In the genomic region with DNA sequence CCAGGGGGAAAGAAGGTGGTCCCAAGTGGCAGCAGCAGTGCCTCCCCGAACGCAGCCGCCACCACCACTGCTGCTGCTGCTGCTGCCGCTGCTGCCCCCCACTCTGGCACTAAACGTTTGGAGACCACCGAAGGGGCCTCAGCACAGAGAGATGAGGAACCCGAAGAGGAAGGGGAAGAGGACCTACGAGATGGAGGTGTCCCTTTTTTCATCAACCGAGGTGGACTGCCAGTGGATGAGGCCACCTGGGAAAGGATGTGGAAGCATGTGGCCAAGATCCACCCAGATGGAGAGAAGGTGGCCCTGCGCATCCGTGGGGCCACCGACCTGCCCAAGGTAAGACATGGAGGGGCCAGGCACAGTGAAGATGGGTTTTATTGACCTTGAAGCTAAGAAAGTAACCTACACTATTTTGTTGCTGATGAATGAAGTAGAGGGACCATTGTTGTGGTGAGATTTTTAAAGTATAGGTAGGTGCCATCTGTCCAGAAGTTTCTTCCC, we compare ENCODE assay signal across 7 mouse cellular contexts. TPM values are rescaled to one million over a fixed set of nuclear protein-coding genes. Genes with fewer than 3 reads are reported as not detected.
DNase-seq lines count a peak whose midpoint lies in the region; ATAC-seq and TF ChIP-seq lines count a peak whose summit lies in the region.

No protein-coding gene starts in this region.

- H3K9me3 ChIP-seq in forebrain, embryonic 15.5 days = no peaks in the 10 kb centered on the region
- H3K9me3 ChIP-seq in limb, embryonic 14.5 days (ENCODE audit: control insufficient read depth, low read length) = no peaks in the 10 kb centered on the region

- H3K27me3 ChIP-seq in liver, adult 2 months (ENCODE audit: control insufficient read depth, insufficient read depth, low read length) = peaks cover 14% of the 10 kb centered on the region; the same call in 1 of the 2 replicates
- H3K27me3 ChIP-seq in forebrain, embryonic 15.5 days = no peaks in the 10 kb centered on the region
- H3K27me3 ChIP-seq in limb, embryonic 14.5 days (ENCODE audit: control insufficient read depth, insufficient read depth, low read length) = no peaks in the 10 kb centered on the region
- peaks cover 14% of the 10 kb centered on the region for H3K27me3 ChIP-seq in small intestine, adult 2 months (ENCODE audit: control insufficient read depth, insufficient read depth, low read length)

- H3K79me2 ChIP-seq in liver, adult 2 months (ENCODE audit: control insufficient read depth, insufficient read depth, low read length) = no peaks in the 10 kb centered on the region

- no peak for TF ChIP-seq POLR2A in liver, adult 2 months (IDR thresholded peaks at IDR 0.05; ENCODE audit: extremely low read depth, insufficient read depth, low read length)
- TF ChIP-seq POLR2A in limb, embryonic 14.5 days (IDR thresholded peaks at IDR 0.05; ENCODE audit: borderline replicate concordance, extremely low read depth, insufficient read depth, insufficient read length) = no peak
- no peak for TF ChIP-seq POLR2A in small intestine, adult 2 months (IDR thresholded peaks at IDR 0.05; ENCODE audit: low read depth, low read length)

- H3K4me3 ChIP-seq in liver, adult 2 months (ENCODE audit: insufficient read depth, low read depth, low read length) = peak overlapping the region; percentile 34
- peak overlapping the region; percentile 69 for H3K4me3 ChIP-seq in forebrain, embryonic 15.5 days
- H3K4me3 ChIP-seq in limb, embryonic 14.5 days (replicated peaks; ENCODE audit: low read length) = peak overlapping the region; percentile 87
- H3K4me3 ChIP-seq in small intestine, adult 2 months (ENCODE audit: low read depth, low read length) = peak overlapping the region; percentile 37

- peak overlapping the region; percentile 32; the same call in 1 of the 2 replicates for H3K9ac ChIP-seq in liver, adult 2 months (ENCODE audit: low read depth, low read length)
- peak overlapping the region; percentile 99 for H3K9ac ChIP-seq in forebrain, embryonic 15.5 days (replicated peaks)
- H3K9ac ChIP-seq in limb, embryonic 14.5 days (ENCODE audit: low read depth, low read length, severe bottlenecking) = peak overlapping the region; percentile 75

- peak overlapping the region; percentile 76 for H3K4me2 ChIP-seq in forebrain, embryonic 15.5 days (replicated peaks)
- H3K4me2 ChIP-seq in limb, embryonic 14.5 days (replicated peaks; ENCODE audit: low read depth, low read length, severe bottlenecking) = peak overlapping the region; percentile 98

- H3K27ac ChIP-seq in liver, adult 2 months (replicated peaks; ENCODE audit: insufficient read depth, low read depth, low read length) = 0 out of 2 replicates have a peak overlapping the region, but pooled peaks have one; percentile 29
- H3K27ac ChIP-seq in forebrain, embryonic 15.5 days (replicated peaks) = peak overlapping the region; percentile 96
- H3K27ac ChIP-seq in limb, embryonic 14.5 days (replicated peaks; ENCODE audit: low read depth, low read length) = no peak overlapping the region; the same call in 1 of the 2 replicates
- H3K27ac ChIP-seq in small intestine, adult 2 months (ENCODE audit: insufficient read depth, low read depth, low read length) = no peak overlapping the region

- DNase-seq in liver, adult 2 months (ENCODE audit: extremely low read depth, low read depth, low spot score) = no peak
- DNase-seq in liver = no peak
- no peak for DNase-seq in limb, embryonic 14.5 days (ENCODE audit: low spot score)
- DNase-seq in thymus, postnatal 36 days = no peak

- no peaks in the 10 kb centered on the region for H3K36me3 ChIP-seq in liver, adult 2 months (ENCODE audit: control insufficient read depth, insufficient read depth, low read length)
- H3K36me3 ChIP-seq in forebrain, embryonic 15.5 days = no peaks in the 10 kb centered on the region
- H3K36me3 ChIP-seq in limb, embryonic 14.5 days (ENCODE audit: control insufficient read depth, insufficient read depth, low read length) = 0 out of 2 replicates have a peak, but pooled peaks cover 3% of the 10 kb centered on the region
- no peaks in the 10 kb centered on the region for H3K36me3 ChIP-seq in small intestine, adult 2 months (ENCODE audit: control insufficient read depth, insufficient read depth, low read length)

- 47% methylated on average over 12 of the region's 12 CpGs for WGBS in liver, adult 2 months
- WGBS in forebrain, embryonic 15.5 days = 21% methylated on average over 12 of the region's 12 CpGs
- 28% methylated on average over 12 of the region's 12 CpGs for WGBS in limb, embryonic 14.5 days
- WGBS in small intestine, adult 2 months = 36% methylated on average over 12 of the region's 12 CpGs

- H3K4me1 ChIP-seq in liver, adult 2 months (ENCODE audit: control insufficient read depth, insufficient read depth, low read length) = no peaks in the 10 kb centered on the region; the same call in 1 of the 2 replicates
- peaks cover 40% of the 10 kb centered on the region for H3K4me1 ChIP-seq in forebrain, embryonic 15.5 days
- peaks cover 7% of the 10 kb centered on the region for H3K4me1 ChIP-seq in limb, embryonic 14.5 days (ENCODE audit: control insufficient read depth, insufficient read depth, low read length)
- H3K4me1 ChIP-seq in small intestine, adult 2 months (ENCODE audit: control insufficient read depth, insufficient read depth, insufficient read length, low read length) = 0 out of 2 replicates have a peak, but pooled peaks cover 3% of the 10 kb centered on the region

- no peak for TF ChIP-seq CTCF in liver, adult 2 months (IDR thresholded peaks at IDR 0.05; ENCODE audit: low read depth, low read length)
- TF ChIP-seq CTCF in small intestine, adult 2 months (IDR thresholded peaks at IDR 0.05; ENCODE audit: extremely low read depth, insufficient read length, insufficient replicate concordance, low read depth, low read length) = no peak

- ATAC-seq in forebrain, embryonic 15.5 days (replicated peaks) = no peak
- ATAC-seq in limb, embryonic 14.5 days (ENCODE audit: low FRiP score, low read depth) = no peak
- no peak for ATAC-seq in megakaryocyte-erythroid progenitor cell, adult 5-6 weeks (replicated peaks; ENCODE audit: low FRiP score, low TSS enrichment, poor library complexity, severe bottlenecking)

RNA-seq across cellular contexts. Expression of a gene that starts 1.5 kb away (rescaled TPM):
- 0.74 and 0.94 TPM in 2 replicates for total RNA-seq in liver, adult 2 months (2014; rRNA removed)
- polyA plus RNA-seq in liver, adult 2 months (2012; rRNA removed) = 0.80 and 0.88 TPM in 2 replicates
- polyA plus RNA-seq in forebrain, embryonic 15.5 days (2015; fragmentation: Nextera tagmentation; extraction: Ambion mirVana) = 42.8 and 50.9 TPM in 2 replicates
- polyA plus RNA-seq in limb, embryonic 14.5 days (2012; rRNA removed) = 14.5 and 19.6 TPM in 2 replicates
- 11.3 and 13.4 TPM in 2 replicates for polyA plus RNA-seq in limb, embryonic 14.5 days (2014; fragmentation: Nextera tagmentation; extraction: Ambion mirVana)
- polyA plus RNA-seq in small intestine, adult 2 months (2012; rRNA removed) = 2.0 and 2.2 TPM in 2 replicates
- 0.28 TPM in 1 of 2 replicates, not detected in the other for total RNA-seq in megakaryocyte-erythroid progenitor cell, adult 5-6 weeks (2014; fragmentation: Nextera tagmentation)
- not detected in 2 replicates for total RNA-seq in megakaryocyte-erythroid progenitor cell, adult 5-6 weeks (2017)

RNA-seq across cellular contexts. Expression of a gene that starts 46.2 kb away (rescaled TPM):
- total RNA-seq in liver, adult 2 months (2014; rRNA removed) = 1.1 and 1.7 TPM in 2 replicates
- 4.1 and 5.2 TPM in 2 replicates for polyA plus RNA-seq in liver, adult 2 months (2012; rRNA removed)
- 10.6 and 10.7 TPM in 2 replicates for polyA plus RNA-seq in forebrain, embryonic 15.5 days (2015; fragmentation: Nextera tagmentation; extraction: Ambion mirVana)
- 14.2 and 17.1 TPM in 2 replicates for polyA plus RNA-seq in limb, embryonic 14.5 days (2012; rRNA removed)
- 10.8 and 12.6 TPM in 2 replicates for polyA plus RNA-seq in limb, embryonic 14.5 days (2014; fragmentation: Nextera tagmentation; extraction: Ambion mirVana)
- 2.0 and 2.4 TPM in 2 replicates for polyA plus RNA-seq in small intestine, adult 2 months (2012; rRNA removed)
- total RNA-seq in megakaryocyte-erythroid progenitor cell, adult 5-6 weeks (2014; fragmentation: Nextera tagmentation) = 4.3 and 7.2 TPM in 2 replicates
- 0.85 and 4.7 TPM in 2 replicates for total RNA-seq in megakaryocyte-erythroid progenitor cell, adult 5-6 weeks (2017)

RNA-seq across cellular contexts. Expression of a gene that starts 54.1 kb away (rescaled TPM):
- not detected in 2 replicates for total RNA-seq in liver, adult 2 months (2014; rRNA removed)
- polyA plus RNA-seq in liver, adult 2 months (2012; rRNA removed) = not detected in 2 replicates
- not detected in 2 replicates for polyA plus RNA-seq in forebrain, embryonic 15.5 days (2015; fragmentation: Nextera tagmentation; extraction: Ambion mirVana)
- polyA plus RNA-seq in limb, embryonic 14.5 days (2012; rRNA removed) = not detected in 2 replicates
- polyA plus RNA-seq in limb, embryonic 14.5 days (2014; fragmentation: Nextera tagmentation; extraction: Ambion mirVana) = not detected in 2 replicates
- not detected in 2 replicates for polyA plus RNA-seq in small intestine, adult 2 months (2012; rRNA removed)
- total RNA-seq in megakaryocyte-erythroid progenitor cell, adult 5-6 weeks (2014; fragmentation: Nextera tagmentation) = not detected in 2 replicates
- total RNA-seq in megakaryocyte-erythroid progenitor cell, adult 5-6 weeks (2017) = not detected in 2 replicates

Comparison
In these comparisons a context has a peak if more than half of its experiments do, and no peak if none do; other contexts are left out.
1. H3K27ac ChIP-seq: peak in liver, adult 2 months (single experiment) and forebrain, embryonic 15.5 days (single experiment); none in limb, embryonic 14.5 days (single experiment) and small intestine, adult 2 months (single experiment).
2. H3K4me3 ChIP-seq: peak in every context shown above with its lines; median percentile 87 in limb, embryonic 14.5 days; 69 in forebrain, embryonic 15.5 days; 37 in small intestine, adult 2 months; 34 in liver, adult 2 months.
3. H3K9ac ChIP-seq: peak in every context shown above with its lines; median percentile 99 in forebrain, embryonic 15.5 days; 75 in limb, embryonic 14.5 days; 32 in liver, adult 2 months.